Mouse (Mus musculus) thymus, adult 2 months (tissue): ENCODE data around the gene Mogat2. TPM values are rescaled to one million over a fixed set of nuclear protein-coding genes. Genes with fewer than 3 reads are reported as not detected.
A peak's percentile ranks its signal among the peaks of the same experiment; 100 is the strongest.

ENCODE experiments used
- DNase-seq: peaks from one replicate; pipeline ENCODE4 v3.0.0; 2021
- H3K27ac ChIP-seq: fragments of 200-500 bp; 2 replicates; pipeline ENCODE4 v1.5.1; 2012; ENCODE audit warnings: low read length, control low read depth; ENCODE audit not compliant: control insufficient read depth, insufficient read depth
- H3K27me3 ChIP-seq: fragments of 200-500 bp; 2 replicates; pipeline ENCODE4 v1.6.1; 2012; ENCODE audit warnings: mild to moderate bottlenecking, low read length, moderate library complexity, mixed read lengths; ENCODE audit not compliant: control insufficient read depth, insufficient read depth
- H3K36me3 ChIP-seq: fragments of 200-500 bp; 2 replicates; pipeline ENCODE4 v1.6.1; 2012; ENCODE audit warnings: mild to moderate bottlenecking, low read length, moderate library complexity; ENCODE audit not compliant: control insufficient read depth, insufficient read depth
- H3K4me1 ChIP-seq: fragments of 200-500 bp; replicated peaks from 2 replicates; pipeline ENCODE4 v1.6.1; 2012; ENCODE audit warnings: low read length; ENCODE audit not compliant: control insufficient read depth, insufficient read depth
- H3K4me3 ChIP-seq: fragments of 200-500 bp; 2 replicates; pipeline ENCODE4 v1.5.1; 2012; ENCODE audit warnings: mild to moderate bottlenecking, low read length, control low read depth, moderate library complexity; ENCODE audit not compliant: control insufficient read depth, insufficient read depth
- CTCF ChIP-seq: fragments of 200-500 bp; IDR thresholded peaks from 2 replicates; pipeline ENCODE4 v1.5.1; 2012; ENCODE audit warnings: mild to moderate bottlenecking, control low read depth, low read length, moderate library complexity, borderline replicate concordance; ENCODE audit not compliant: control insufficient read depth, poor library complexity, insufficient read depth; ENCODE audit errors: extremely low read depth
- POLR2A ChIP-seq: fragments of 200-500 bp; IDR thresholded peaks from 2 replicates; pipeline ENCODE4 v1.6.1; 2012; ENCODE audit warnings: mild to moderate bottlenecking, low read length, control low read depth, moderate library complexity; ENCODE audit not compliant: control insufficient read depth, poor library complexity, insufficient read depth; ENCODE audit errors: extremely low read depth
- WGBS: fragments of 180-500 bp; shearing (Covaris S2); methylation state at CpG from one replicate; pipeline ENCODE4 v1.1.7; 2018; 5-methylcytosine and 5-hydroxymethylcytosine counted together
- polyA plus RNA-seq: library from polyadenylated mRNA; depleted of rRNA; stranded (reverse); fragments of >200 nt; gene quantifications from 2 replicates; pipeline ENCODE4 v1.2.3, GENCODE M21; 2012

The Mogat2 gene
- polyA plus RNA-seq, 1 experiment: 0.32 TPM

DNA sequence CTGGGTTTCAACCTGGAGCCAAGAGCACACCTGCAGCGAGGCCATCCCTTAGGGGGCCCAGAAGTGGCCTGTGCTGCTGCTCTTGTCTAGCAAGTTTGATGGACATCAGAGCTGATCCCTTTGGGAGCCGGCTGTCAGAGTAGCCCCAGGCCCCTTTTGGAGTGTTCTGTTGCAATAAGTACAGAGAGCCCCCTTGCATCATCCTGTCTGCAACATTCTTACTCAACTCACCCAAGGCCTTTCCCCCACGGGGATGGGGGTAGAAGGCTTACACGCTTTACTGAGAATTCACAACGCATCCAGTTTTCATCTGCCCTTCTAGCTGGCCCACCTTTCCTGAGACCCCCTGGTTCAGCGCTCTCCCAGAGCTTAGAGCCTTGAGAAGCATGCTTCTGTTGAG is 49.8 kb downstream of the Mogat2 start:
- no peak overlapping the region for H3K4me3 ChIP-seq
- WGBS: 96% methylated on average over 6 of the region's 6 CpGs
- no peaks in the 10 kb centered on the region for H3K36me3 ChIP-seq
- H3K27me3 ChIP-seq: no peaks in the 10 kb centered on the region
- TF ChIP-seq POLR2A: no peak
- no peak for TF ChIP-seq CTCF
- H3K27ac ChIP-seq: no peak overlapping the region
- H3K4me1 ChIP-seq: 0 out of 2 replicates have a peak, but pooled peaks cover 3% of the 10 kb centered on the region
- no peak for DNase-seq

DNA sequence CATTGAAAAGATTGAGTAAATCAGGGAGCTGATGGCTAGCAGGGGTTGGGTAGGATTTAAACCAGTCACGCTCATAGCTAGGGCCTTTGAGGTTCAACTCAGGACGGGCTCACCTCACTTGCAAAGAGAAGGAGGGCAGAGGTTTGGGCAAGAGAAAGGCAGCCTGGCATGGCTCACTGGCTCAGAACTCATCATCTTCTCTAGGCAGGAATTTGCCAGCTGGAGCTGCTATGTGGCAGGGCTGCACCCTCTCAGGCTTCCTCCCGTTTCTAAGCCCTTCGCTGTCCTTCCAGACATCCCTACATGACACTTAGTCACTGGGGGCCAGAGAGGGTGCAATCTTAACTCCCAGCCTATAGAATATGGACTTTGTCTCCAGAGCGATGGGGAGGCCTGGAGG is 51.0 kb downstream of the Mogat2 start:
- no peak for DNase-seq
- WGBS: 93% methylated on average over 5 of the region's 5 CpGs
- Histone ChIP-seq H3K4me1 (peaks cover 6% of the 10 kb centered on the region; the same call in 1 of the 2 replicates), H3K36me3 (no peaks in the 10 kb centered on the region), H3K27me3 (no peaks in the 10 kb centered on the region), H3K27ac (no peak overlapping the region), H3K4me3 (no peak overlapping the region)
- TF ChIP-seq CTCF: no peak
- TF ChIP-seq POLR2A: no peak

- Histone ChIP-seq H3K27me3 (no peaks in the 10 kb centered on the region), H3K4me3 (no peak overlapping the region), H3K4me1 (peaks cover 11% of the 10 kb centered on the region), H3K36me3 (no peaks in the 10 kb centered on the region), H3K27ac (no peak overlapping the region)
- no peak for DNase-seq
- 94% methylated on average over 3 of the region's 3 CpGs for WGBS
- TF ChIP-seq CTCF (no peak), POLR2A (no peak)
Measured at GRCm38 (mm10) chr7:99185405-99185804, 53.0 kb downstream of the Mogat2 start.

GRCm38 (mm10) chr7:99183751-99184150 is 54.7 kb downstream of the Mogat2 start:
- no peak for TF ChIP-seq POLR2A
- no peak for TF ChIP-seq CTCF
- DNase-seq: no peak
- H3K4me3 ChIP-seq: no peak overlapping the region
- H3K27ac ChIP-seq: no peak overlapping the region
- WGBS: 13% methylated on average over 6 of the region's 6 CpGs
- no peaks in the 10 kb centered on the region for H3K36me3 ChIP-seq
- peaks cover 8% of the 10 kb centered on the region for H3K4me1 ChIP-seq
- no peaks in the 10 kb centered on the region for H3K27me3 ChIP-seq

- no peak within 1 kb of the TSS for H3K27ac ChIP-seq
- peak; percentile 79 for TF ChIP-seq POLR2A
- TF ChIP-seq CTCF: no peak; the same call in 1 of the 2 replicates
- WGBS: under 1% methylated on average over 63 of the region's 63 CpGs
Measured at GRCm38 (mm10) chr7:99182432-99183172, 55.8 kb downstream of the Mogat2 start, which contains the start of gene Dgat2. Gene Dgat2, minus strand, starts transcription at chr7:99182719.

GRCm38 (mm10) chr7:99181619-99182431 is 56.6 kb downstream of the Mogat2 start:
- no peaks in the 10 kb centered on the region for H3K27me3 ChIP-seq
- no peaks in the 10 kb centered on the region for H3K36me3 ChIP-seq
- no peak overlapping the region for H3K27ac ChIP-seq
- peak overlapping the region; percentile 57 for H3K4me3 ChIP-seq
- 33% methylated on average over 14 of the region's 14 CpGs for WGBS
- DNase-seq: peak; percentile 8
- no peak for TF ChIP-seq POLR2A
- TF ChIP-seq CTCF: no peak
- H3K4me1 ChIP-seq: peaks cover 8% of the 10 kb centered on the region

More at GRCm38 (mm10) chr7:99182432-99183172, 55.8 kb downstream of the Mogat2 start, which contains the start of gene Dgat2:
- peak; percentile 90 for DNase-seq
- Histone ChIP-seq H3K36me3 (no peaks in the 10 kb centered on the region), H3K4me1 (peaks cover 8% of the 10 kb centered on the region), H3K4me3 (peak within 1 kb of the TSS; percentile 57), H3K27me3 (no peaks in the 10 kb centered on the region)
